Mouse (Mus musculus) kidney, postnatal 4 days (tissue): Measurements from ENCODE around the gene Cdk5rap3.

Experiments used
- DNase-seq, 2 experiments: peaks; one replicate each; pipeline ENCODE4 v3.0.0; 2021; ENCODE audit warnings: mixed read lengths in 2 of 2

Cdk5rap3 gene

DNA sequence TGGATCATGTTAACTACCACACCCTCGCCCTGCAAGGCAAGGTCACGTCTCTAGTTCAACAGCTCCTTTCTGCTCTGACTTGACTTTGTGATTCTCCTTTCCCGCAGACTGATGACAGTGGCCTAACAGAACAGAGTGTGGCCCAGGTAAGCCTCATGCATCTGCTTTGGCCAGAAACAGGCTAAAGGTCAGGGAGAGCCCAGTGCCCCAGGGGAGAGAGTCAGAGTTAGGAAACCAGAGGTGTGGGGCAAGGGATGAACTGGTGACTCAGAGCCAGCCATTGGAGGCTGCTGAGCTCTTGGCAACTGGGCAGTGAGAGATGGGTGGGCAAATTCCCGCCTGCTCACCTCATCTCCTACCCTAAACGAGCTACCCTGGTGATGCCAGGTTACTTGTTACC lies 58.9 kb downstream of the Cdk5rap3 start:
- DNase-seq, result no peak
